Mouse (Mus musculus): ENCODE results near the gene Pcca.

DNA sequence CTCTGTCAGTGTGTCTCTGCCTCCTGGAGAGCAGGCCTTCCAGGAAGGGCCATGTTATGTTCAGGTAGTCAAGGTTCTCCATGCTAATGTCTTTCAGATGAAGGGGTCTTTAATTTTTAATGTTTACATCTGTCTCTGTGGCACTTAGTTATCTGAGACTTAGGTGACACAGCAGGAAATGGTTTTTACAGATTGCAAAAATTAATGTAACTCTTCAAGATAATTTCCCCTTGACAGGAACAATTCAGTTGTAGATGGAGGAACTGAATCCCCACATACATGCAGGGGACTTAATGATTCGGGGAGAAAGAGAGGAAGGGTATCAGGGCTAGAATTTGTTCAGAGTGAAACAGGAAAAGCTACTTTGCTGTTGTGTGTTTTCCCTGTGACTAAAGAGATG lies 353.2 kb downstream of the Pcca start:
- TF ChIP-seq POLR2A (IDR thresholded peaks at IDR 0.05; ENCODE audit: insufficient read length, low read depth) (no peak), MYOG (IDR thresholded peaks at IDR 0.05; ENCODE audit: control insufficient read depth in 1 of 3, insufficient read depth in 1 of 3, insufficient read length in 2 of 3, low read depth in 2 of 3) (no peak), MAX (IDR thresholded peaks at IDR 0.05; ENCODE audit: low read depth) (no peak), SRF (IDR thresholded peaks at IDR 0.05; ENCODE audit: control insufficient read depth, insufficient read length, low read depth) (no peak), E2F4 (IDR thresholded peaks at IDR 0.05; ENCODE audit: insufficient read depth) (no peak), CEBPB (IDR thresholded peaks at IDR 0.05; ENCODE audit: insufficient read depth, poor library complexity, severe bottlenecking) (no peak), USF1 (IDR thresholded peaks at IDR 0.05; ENCODE audit: low read depth) (no peak)

All from myocyte (in vitro differentiated cells).